Mouse (Mus musculus): ENCODE data around the gene Arid2. TPM values are rescaled to one million over a fixed set of nuclear protein-coding genes. Genes with fewer than 3 reads are reported as not detected.
"Not testable (repeated sequence)": the region's sequence is repeated elsewhere in the genome, so short reads cannot be mapped to it uniquely, and the experiment has no call there.

The Arid2 gene
- polyA plus RNA-seq, 1 experiment from 2014 or later, result 29.3 TPM

- H3K27ac ChIP-seq, result no peak overlapping the region
- no peak overlapping the region for H3K4me3 ChIP-seq
- no peaks in the 10 kb centered on the region for H3K27me3 ChIP-seq
- no peak overlapping the region for H3K9ac ChIP-seq
- H3K36me3 ChIP-seq, result peaks cover 79% of the 10 kb centered on the region
- no peak for ATAC-seq (ENCODE audit: low FRiP score, low read depth)
- H3K4me2 ChIP-seq (replicated peaks), result no peak overlapping the region
- WGBS, result 78% methylated on average over 8 of the region's 8 CpGs
- H3K4me1 ChIP-seq, result no peaks in the 10 kb centered on the region
- no peaks in the 10 kb centered on the region for H3K9me3 ChIP-seq
Measured at GRCm38 (mm10) chr15:96396641-96397344, 109.5 kb downstream of the Arid2 start.

- peaks cover 80% of the 10 kb centered on the region for H3K36me3 ChIP-seq
- no peak for ATAC-seq (ENCODE audit: low FRiP score, low read depth)
- WGBS, result 90% methylated on average over 10 of the region's 10 CpGs
Measured at GRCm38 (mm10) chr15:96398333-96398732, 111.0 kb downstream of the Arid2 start.

GRCm38 (mm10) chr15:96405548-96405947 is 118.2 kb downstream of the Arid2 start:
- H3K36me3 ChIP-seq, result peaks cover 60% of the 10 kb centered on the region
- no peaks in the 10 kb centered on the region for H3K27me3 ChIP-seq
- H3K9me3 ChIP-seq, result no peaks in the 10 kb centered on the region
- no peak overlapping the region for H3K9ac ChIP-seq
- WGBS, result 81% methylated on average over 5 of the region's 5 CpGs
- no peak overlapping the region for H3K4me2 ChIP-seq (replicated peaks)
- no peaks in the 10 kb centered on the region for H3K4me1 ChIP-seq
- no peak for ATAC-seq (ENCODE audit: low FRiP score, low read depth)
- H3K4me3 ChIP-seq, result no peak overlapping the region
- no peak overlapping the region for H3K27ac ChIP-seq

More at GRCm38 (mm10) chr15:96398333-96398732, 111.0 kb downstream of the Arid2 start:
- Histone ChIP-seq H3K4me3 (no peak overlapping the region), H3K9me3 (no peaks in the 10 kb centered on the region), H3K4me1 (no peaks in the 10 kb centered on the region), H3K9ac (no peak overlapping the region), H3K4me2 (replicated peaks) (no peak overlapping the region), H3K27me3 (no peaks in the 10 kb centered on the region), H3K27ac (no peak overlapping the region)

GRCm38 (mm10) chr15:96406253-96406652 is 118.9 kb downstream of the Arid2 start:
- ATAC-seq (ENCODE audit: low FRiP score, low read depth), result no peak
- H3K4me1 ChIP-seq, result no peaks in the 10 kb centered on the region
- H3K4me2 ChIP-seq (replicated peaks), result no peak overlapping the region
- H3K9ac ChIP-seq, result no peak overlapping the region
- H3K9me3 ChIP-seq, result no peaks in the 10 kb centered on the region
- H3K36me3 ChIP-seq, result peaks cover 65% of the 10 kb centered on the region
- no peak overlapping the region for H3K27ac ChIP-seq
- no peaks in the 10 kb centered on the region for H3K27me3 ChIP-seq
- no peak overlapping the region for H3K4me3 ChIP-seq
- 84% methylated on average over 4 of the region's 4 CpGs for WGBS

GRCm38 (mm10) chr15:96407151-96407550 is 119.8 kb downstream of the Arid2 start:
- H3K4me1 ChIP-seq, result no peaks in the 10 kb centered on the region
- no peaks in the 10 kb centered on the region for H3K27me3 ChIP-seq
- no peaks in the 10 kb centered on the region for H3K9me3 ChIP-seq
- ATAC-seq (ENCODE audit: low FRiP score, low read depth), result no peak
- 76% methylated on average over 2 of the region's 2 CpGs for WGBS
- no peak overlapping the region for H3K4me2 ChIP-seq (replicated peaks)
- peaks cover 62% of the 10 kb centered on the region for H3K36me3 ChIP-seq
- no peak overlapping the region for H3K4me3 ChIP-seq
- no peak overlapping the region for H3K27ac ChIP-seq
- H3K9ac ChIP-seq, result no peak overlapping the region

GRCm38 (mm10) chr15:96408717-96409121 is 121.4 kb downstream of the Arid2 start:
- no peak for ATAC-seq (ENCODE audit: low FRiP score, low read depth)
- H3K36me3 ChIP-seq, result peaks cover 67% of the 10 kb centered on the region
- no peak overlapping the region for H3K9ac ChIP-seq
- H3K4me2 ChIP-seq (replicated peaks), result no peak overlapping the region
- no peak overlapping the region for H3K27ac ChIP-seq
- 91% methylated on average over 6 of the region's 6 CpGs for WGBS
- no peaks in the 10 kb centered on the region for H3K9me3 ChIP-seq
- no peak overlapping the region for H3K4me3 ChIP-seq
- H3K4me1 ChIP-seq, result no peaks in the 10 kb centered on the region
- H3K27me3 ChIP-seq, result no peaks in the 10 kb centered on the region

GRCm38 (mm10) chr15:96418161-96418560 is 130.8 kb downstream of the Arid2 start:
- Histone ChIP-seq H3K4me1 (no peaks in the 10 kb centered on the region), H3K27me3 (no peaks in the 10 kb centered on the region), H3K4me2 (replicated peaks) (no peak overlapping the region), H3K9ac (no peak overlapping the region), H3K36me3 (peaks cover 87% of the 10 kb centered on the region), H3K9me3 (no peaks in the 10 kb centered on the region), H3K4me3 (no peak overlapping the region), H3K27ac (no peak overlapping the region)
- WGBS, result 94% methylated on average over 12 of the region's 12 CpGs
- no peak for ATAC-seq (ENCODE audit: low FRiP score, low read depth)

GRCm38 (mm10) chr15:96419920-96420319 is 132.6 kb downstream of the Arid2 start:
- Histone ChIP-seq H3K27me3 (no peaks in the 10 kb centered on the region), H3K9me3 (no peaks in the 10 kb centered on the region), H3K27ac (no peak overlapping the region), H3K4me1 (no peaks in the 10 kb centered on the region), H3K9ac (no peak overlapping the region), H3K4me2 (replicated peaks) (no peak overlapping the region), H3K36me3 (peaks cover 74% of the 10 kb centered on the region), H3K4me3 (no peak overlapping the region)
- no peak for ATAC-seq (ENCODE audit: low FRiP score, low read depth)
- 95% methylated on average over 8 of the region's 8 CpGs for WGBS

- Histone ChIP-seq H3K4me1 (no peaks in the 10 kb centered on the region), H3K4me2 (replicated peaks) (no peak overlapping the region), H3K4me3 (no peak overlapping the region), H3K36me3 (peaks cover 65% of the 10 kb centered on the region), H3K27me3 (no peaks in the 10 kb centered on the region), H3K9ac (no peak overlapping the region), H3K27ac (no peak overlapping the region), H3K9me3 (no peaks in the 10 kb centered on the region; the same call in 1 of the 2 replicates)
- ATAC-seq (ENCODE audit: low FRiP score, low read depth), result no peak
- WGBS, result 98% methylated on average over 1 of the region's 1 CpGs
Measured at GRCm38 (mm10) chr15:96434202-96434601, 146.9 kb downstream of the Arid2 start.

GRCm38 (mm10) chr15:96441480-96441879 is 154.2 kb downstream of the Arid2 start:
- not testable (repeated sequence) for H3K27me3 ChIP-seq; H3K4me2 ChIP-seq (replicated peaks); H3K4me1 ChIP-seq; H3K9me3 ChIP-seq; H3K9ac ChIP-seq; H3K27ac ChIP-seq; ATAC-seq (ENCODE audit: low FRiP score, low read depth); H3K4me3 ChIP-seq
- 79% methylated on average over 6 of the region's 6 CpGs for WGBS
- H3K36me3 ChIP-seq, result peaks cover 50% of the 10 kb centered on the region

- Histone ChIP-seq H3K27ac (no peak overlapping the region), H3K4me3 (no peak overlapping the region), H3K27me3 (no peaks in the 10 kb centered on the region), H3K4me1 (no peaks in the 10 kb centered on the region), H3K9me3 (no peaks in the 10 kb centered on the region), H3K4me2 (replicated peaks) (no peak overlapping the region), H3K9ac (no peak overlapping the region), H3K36me3 (peaks cover 50% of the 10 kb centered on the region)
- 82% methylated on average over 10 of the region's 10 CpGs for WGBS
- ATAC-seq (ENCODE audit: low FRiP score, low read depth), result no peak
Measured at GRCm38 (mm10) chr15:96446785-96447184, 159.5 kb downstream of the Arid2 start.

GRCm38 (mm10) chr15:96448656-96449299 is 161.5 kb downstream of the Arid2 start:
- WGBS, result 95% methylated on average over 7 of the region's 7 CpGs
- Histone ChIP-seq H3K4me1 (peaks cover 1% of the 10 kb centered on the region; the same call in 1 of the 2 replicates), H3K9me3 (no peaks in the 10 kb centered on the region), H3K36me3 (peaks cover 42% of the 10 kb centered on the region), H3K27me3 (no peaks in the 10 kb centered on the region), H3K27ac (no peak overlapping the region), H3K9ac (no peak overlapping the region), H3K4me2 (replicated peaks) (no peak overlapping the region), H3K4me3 (no peak overlapping the region)
- no peak for ATAC-seq (ENCODE audit: low FRiP score, low read depth)

Data from limb, embryonic 13.5 days (tissue).